9 mouse cellular contexts compared by ENCODE assay signal in genomic region chr12:82932706-82933461, GRCm38 (mm10).
A peak's percentile ranks its signal among the peaks of the same experiment; 100 is the strongest.
DNase-seq lines count a peak whose midpoint lies in the region; ATAC-seq lines count a peak whose summit lies in the region.
"Had no signal": no experiment of that assay in that cellular context is flagged by ENCODE, and none has a peak within 500 bp of the region (broad histone marks: within the 10 kb centered on the region; RNA-seq: fewer than 3 reads in every experiment).

No protein-coding gene starts in this region.

- peak; percentile 25 to 62 for DNase-seq in left cerebral cortex, postnatal 14 days (ENCODE audit: low spot score in 2 of 2)
- DNase-seq in left cerebral cortex, adult 9 months (ENCODE audit: low spot score in 2 of 2), result no peak
- DNase-seq in adrenal gland, postnatal 36 days, result peak; percentile 17 to 33
- DNase-seq in cerebellum, postnatal 36 days, result peak; percentile 62 to 70
- DNase-seq in heart, postnatal 10 days, result peak; percentile 90 to 91
- peak; percentile 80 for DNase-seq in skeletal muscle tissue, adult 2 months (ENCODE audit: low read depth, low spot score)
- no peak for DNase-seq in layer of hippocampus, postnatal 25 days (ENCODE audit: extremely low spot score in 1 of 2, low spot score in 1 of 2)
- DNase-seq: liver, embryonic 13.5 days had no signal

- intact Hi-C loops in left cerebral cortex, postnatal 14 days (cut with DNase I), result no loop called here
- intact Hi-C loops in heart, postnatal 10 days (cut with DNase I), result no loop called here

- no peak for ATAC-seq in megakaryocyte, adult 5-6 weeks (ENCODE audit: poor library complexity, severe bottlenecking)

Comparison
In these comparisons a context has a peak if more than half of its experiments do, and no peak if none do; other contexts are left out.
1. DNase-seq: peak in left cerebral cortex, postnatal 14 days (2 of 2), adrenal gland, postnatal 36 days (2 of 2), cerebellum, postnatal 36 days (2 of 2), heart, postnatal 10 days (2 of 2) and skeletal muscle tissue, adult 2 months (single experiment); none in left cerebral cortex, adult 9 months (0 of 2) and layer of hippocampus, postnatal 25 days (0 of 2).